ENCODE assay signal across 9 mouse cellular contexts in genomic region chr7:118364353-118365007, GRCm38 (mm10).
DNase-seq lines count a peak whose midpoint lies in the region; ATAC-seq and TF ChIP-seq lines count a peak whose summit lies in the region.
"Had no signal": no experiment of that assay in that cellular context is flagged by ENCODE, and none has a peak within 500 bp of the region (broad histone marks: within the 10 kb centered on the region; RNA-seq: fewer than 3 reads in every experiment).

No protein-coding gene starts in this region.

- no peak for DNase-seq in heart, postnatal 0 days (ENCODE audit: low spot score)
- no peak for DNase-seq in heart, embryonic 10.5 days (ENCODE audit: low spot score)
- peak; percentile 67 for DNase-seq in Muller cell, postnatal 12 days (ENCODE audit: inconsistent ontology term)
- DNase-seq in embryonic facial prominence, embryonic 11.5 days (ENCODE audit: low spot score) = peak; percentile 37
- DNase-seq in kidney, postnatal 10 days = peak; percentile 59
- DNase-seq in midbrain, embryonic 11.5 days (ENCODE audit: low spot score, missing footprints) = no peak
- no peak for DNase-seq in thymus, adult 18-20 months

- H3K9ac ChIP-seq in heart, postnatal 0 days (replicated peaks; ENCODE audit: low read depth, low read length) = no peak overlapping the region
- H3K9ac ChIP-seq in embryonic facial prominence, embryonic 11.5 days (replicated peaks; ENCODE audit: low read length) = no peak overlapping the region
- H3K9ac ChIP-seq in limb, embryonic 12.5 days (replicated peaks) = no peak overlapping the region
- no peak overlapping the region for H3K9ac ChIP-seq in midbrain, embryonic 11.5 days (ENCODE audit: low read length)
- H3K9ac ChIP-seq: midbrain, embryonic 12.5 days had no signal

- no peak overlapping the region for H3K4me3 ChIP-seq in heart, postnatal 0 days (ENCODE audit: low read depth, low read length)
- no peak overlapping the region for H3K4me3 ChIP-seq in heart, embryonic 10.5 days
- H3K4me3 ChIP-seq in embryonic facial prominence, embryonic 11.5 days (ENCODE audit: low read depth, low read length) = no peak overlapping the region
- H3K4me3 ChIP-seq in limb, embryonic 12.5 days (replicated peaks) = no peak overlapping the region
- no peak overlapping the region for H3K4me3 ChIP-seq in midbrain, embryonic 11.5 days (ENCODE audit: low read depth, low read length)
- H3K4me3 ChIP-seq: midbrain, embryonic 12.5 days had no signal

- ATAC-seq in heart, postnatal 0 days (ENCODE audit: insufficient read depth, low read depth) = no peak
- ATAC-seq in embryonic facial prominence, embryonic 11.5 days (replicated peaks; ENCODE audit: insufficient number of reproducible peaks, low FRiP score, low TSS enrichment, low read depth) = no peak
- ATAC-seq in limb, embryonic 12.5 days (ENCODE audit: insufficient number of reproducible peaks, insufficient read depth, low FRiP score, low TSS enrichment, low read depth) = no peak
- ATAC-seq in midbrain, embryonic 11.5 days (ENCODE audit: low FRiP score) = no peak

- no peaks in the 10 kb centered on the region for H3K9me3 ChIP-seq in heart, postnatal 0 days (replicated peaks; ENCODE audit: control insufficient read depth, low read length)
- H3K9me3 ChIP-seq in heart, embryonic 10.5 days = no peaks in the 10 kb centered on the region
- no peaks in the 10 kb centered on the region for H3K9me3 ChIP-seq in embryonic facial prominence, embryonic 11.5 days (replicated peaks; ENCODE audit: control insufficient read depth, low read length)
- H3K9me3 ChIP-seq in limb, embryonic 12.5 days = no peaks in the 10 kb centered on the region
- H3K9me3 ChIP-seq in midbrain, embryonic 11.5 days (ENCODE audit: control insufficient read depth, low read length) = no peaks in the 10 kb centered on the region
- H3K9me3 ChIP-seq: midbrain, embryonic 12.5 days had no signal

- WGBS in heart, postnatal 0 days = 28% methylated on average over 7 of the region's 7 CpGs
- 30% methylated on average over 7 of the region's 7 CpGs for WGBS in heart, embryonic 10.5 days
- WGBS in embryonic facial prominence, embryonic 11.5 days = 31% methylated on average over 7 of the region's 7 CpGs
- WGBS in limb, embryonic 12.5 days = 33% methylated on average over 7 of the region's 7 CpGs
- 34% methylated on average over 7 of the region's 7 CpGs for WGBS in midbrain, embryonic 11.5 days

- peak; percentile 42 for TF ChIP-seq CTCF in heart, postnatal 0 days (IDR thresholded peaks at IDR 0.05; ENCODE audit: low read depth)

- H3K4me2 ChIP-seq in heart, postnatal 0 days (ENCODE audit: low read depth, low read length) = no peak overlapping the region
- no peak overlapping the region; the same call in 1 of the 2 replicates for H3K4me2 ChIP-seq in embryonic facial prominence, embryonic 11.5 days (ENCODE audit: low read depth, low read length)
- no peak overlapping the region for H3K4me2 ChIP-seq in limb, embryonic 12.5 days
- no peak overlapping the region for H3K4me2 ChIP-seq in midbrain, embryonic 11.5 days
- H3K4me2 ChIP-seq: midbrain, embryonic 12.5 days had no signal

- no peak overlapping the region for H3K27ac ChIP-seq in heart, postnatal 0 days (ENCODE audit: low read depth)
- no peak overlapping the region for H3K27ac ChIP-seq in heart, embryonic 10.5 days
- peak overlapping the region; percentile 35; the same call in 1 of the 2 replicates for H3K27ac ChIP-seq in embryonic facial prominence, embryonic 11.5 days (replicated peaks; ENCODE audit: low read depth, low read length)
- peak overlapping the region; percentile 7; the same call in 1 of the 2 replicates for H3K27ac ChIP-seq in limb, embryonic 12.5 days
- H3K27ac ChIP-seq in midbrain, embryonic 11.5 days (ENCODE audit: low read depth, low read length) = no peak overlapping the region
- H3K27ac ChIP-seq: midbrain, embryonic 12.5 days had no signal

- TF ChIP-seq EP300 in heart, postnatal 0 days (IDR thresholded peaks at IDR 0.05; ENCODE audit: low read depth) = no peak

- H3K4me1 ChIP-seq in heart, postnatal 0 days (ENCODE audit: control insufficient read depth, insufficient read depth) = no peaks in the 10 kb centered on the region
- no peaks in the 10 kb centered on the region for H3K4me1 ChIP-seq in heart, embryonic 10.5 days
- H3K4me1 ChIP-seq in embryonic facial prominence, embryonic 11.5 days (ENCODE audit: control insufficient read depth, insufficient read depth, low read length) = 0 out of 2 replicates have a peak, but pooled peaks cover 2% of the 10 kb centered on the region
- H3K4me1 ChIP-seq in limb, embryonic 12.5 days (replicated peaks) = peaks cover 28% of the 10 kb centered on the region
- no peaks in the 10 kb centered on the region for H3K4me1 ChIP-seq in midbrain, embryonic 11.5 days (ENCODE audit: control insufficient read depth, insufficient read depth, low read length)

- 0 out of 2 replicates have a peak, but pooled peaks cover 3% of the 10 kb centered on the region for H3K27me3 ChIP-seq in heart, postnatal 0 days (ENCODE audit: control insufficient read depth, insufficient read depth, low read length)
- no peaks in the 10 kb centered on the region for H3K27me3 ChIP-seq in heart, embryonic 10.5 days (ENCODE audit: insufficient read depth, poor library complexity, severe bottlenecking)
- no peaks in the 10 kb centered on the region for H3K27me3 ChIP-seq in embryonic facial prominence, embryonic 11.5 days (ENCODE audit: control insufficient read depth, insufficient read depth, low read length)
- H3K27me3 ChIP-seq in limb, embryonic 12.5 days = no peaks in the 10 kb centered on the region
- no peaks in the 10 kb centered on the region for H3K27me3 ChIP-seq in midbrain, embryonic 11.5 days (ENCODE audit: control insufficient read depth, insufficient read depth, low read length)
- H3K27me3 ChIP-seq: midbrain, embryonic 12.5 days had no signal

- H3K36me3 ChIP-seq in heart, postnatal 0 days (replicated peaks; ENCODE audit: control insufficient read depth, insufficient read depth, low read length) = no peaks in the 10 kb centered on the region
- no peaks in the 10 kb centered on the region for H3K36me3 ChIP-seq in heart, embryonic 10.5 days
- no peaks in the 10 kb centered on the region for H3K36me3 ChIP-seq in embryonic facial prominence, embryonic 11.5 days (replicated peaks; ENCODE audit: control insufficient read depth, insufficient read depth, low read depth, low read length)
- no peaks in the 10 kb centered on the region for H3K36me3 ChIP-seq in limb, embryonic 12.5 days
- no peaks in the 10 kb centered on the region for H3K36me3 ChIP-seq in midbrain, embryonic 11.5 days (ENCODE audit: control insufficient read depth, insufficient read depth, low read length)
- H3K36me3 ChIP-seq: midbrain, embryonic 12.5 days had no signal

Comparison
In these comparisons a context has a peak if more than half of its experiments do, and no peak if none do; other contexts are left out.
1. DNase-seq: peak in Muller cell, postnatal 12 days (single experiment), embryonic facial prominence, embryonic 11.5 days (single experiment) and kidney, postnatal 10 days (single experiment); none in heart, postnatal 0 days (single experiment), heart, embryonic 10.5 days (single experiment), midbrain, embryonic 11.5 days (single experiment) and thymus, adult 18-20 months (0 of 2).
2. H3K27ac ChIP-seq: peak in embryonic facial prominence, embryonic 11.5 days (single experiment) and limb, embryonic 12.5 days (single experiment); none in heart, postnatal 0 days (single experiment), heart, embryonic 10.5 days (single experiment) and midbrain, embryonic 11.5 days (single experiment).